Comparison of ENCODE assay signal across 8 mouse cellular contexts in genomic region chr19:46329951-46330350, GRCm38 (mm10). TPM values are rescaled to one million over a fixed set of nuclear protein-coding genes. Genes with fewer than 3 reads are reported as not detected.
A peak's percentile ranks its signal among the peaks of the same experiment; 100 is the strongest.
DNase-seq lines count a peak whose midpoint lies in the region; ATAC-seq lines count a peak whose summit lies in the region.

No protein-coding gene starts in this region.

- no peak overlapping the region for H3K4me3 ChIP-seq in intestine, embryonic 14.5 days (ENCODE audit: low read depth, low read length)
- H3K4me3 ChIP-seq in limb, embryonic 13.5 days = peak overlapping the region; percentile 72
- H3K4me3 ChIP-seq in midbrain, embryonic 14.5 days (replicated peaks; ENCODE audit: low read depth, low read length) = peak overlapping the region; percentile 67; the same call in 1 of the 2 replicates

- peaks cover 20% of the 10 kb centered on the region for H3K27me3 ChIP-seq in intestine, embryonic 14.5 days (replicated peaks; ENCODE audit: control insufficient read depth, insufficient read depth, low read length)
- peaks cover 38% of the 10 kb centered on the region for H3K27me3 ChIP-seq in limb, embryonic 13.5 days
- no peaks in the 10 kb centered on the region for H3K27me3 ChIP-seq in midbrain, embryonic 14.5 days (ENCODE audit: control insufficient read depth, insufficient read depth, low read length)

- peak; percentile 82 for DNase-seq in right cerebral cortex, adult 18-20 months
- no peak for DNase-seq in right cerebral cortex, postnatal 36 days (ENCODE audit: low spot score in 2 of 2)
- DNase-seq in embryo, embryonic 10.5 days (ENCODE audit: low spot score) = peak; percentile 85
- peak; percentile 66 for DNase-seq in gastrocnemius, postnatal 25 days
- peak; percentile 87 for DNase-seq in intestine, embryonic 14.5 days (ENCODE audit: low spot score)
- peak; percentile 86 for DNase-seq in midbrain, embryonic 14.5 days
- peak; percentile 77 to 89 for DNase-seq in spleen, postnatal 10 days (ENCODE audit: low spot score in 2 of 2)

- peak; percentile 29 for ATAC-seq in intestine, embryonic 14.5 days (replicated peaks; ENCODE audit: low FRiP score, low TSS enrichment, low read depth)
- no peak for ATAC-seq in limb, embryonic 13.5 days (ENCODE audit: low FRiP score, low read depth)
- no peak for ATAC-seq in midbrain, embryonic 14.5 days (ENCODE audit: low FRiP score, low TSS enrichment)

- H3K4me2 ChIP-seq in intestine, embryonic 14.5 days (ENCODE audit: low read length) = 0 out of 2 replicates have a peak overlapping the region, but pooled peaks have one; percentile 11
- peak overlapping the region; percentile 99 for H3K4me2 ChIP-seq in limb, embryonic 13.5 days (replicated peaks)
- H3K4me2 ChIP-seq in midbrain, embryonic 14.5 days (ENCODE audit: low read length) = peak overlapping the region; percentile 99

- H3K9ac ChIP-seq in intestine, embryonic 14.5 days (ENCODE audit: low read length) = no peak overlapping the region
- no peak overlapping the region for H3K9ac ChIP-seq in limb, embryonic 13.5 days
- no peak overlapping the region for H3K9ac ChIP-seq in midbrain, embryonic 14.5 days (replicated peaks; ENCODE audit: low read length)

- peaks cover 20% of the 10 kb centered on the region for H3K36me3 ChIP-seq in intestine, embryonic 14.5 days (ENCODE audit: control insufficient read depth, insufficient read depth, low read length)
- peaks cover 21% of the 10 kb centered on the region for H3K36me3 ChIP-seq in limb, embryonic 13.5 days
- peaks cover 28% of the 10 kb centered on the region for H3K36me3 ChIP-seq in midbrain, embryonic 14.5 days (ENCODE audit: control insufficient read depth, insufficient read depth, low read length)

- WGBS in intestine, embryonic 14.5 days = 4% methylated on average over 16 of the region's 16 CpGs
- WGBS in limb, embryonic 13.5 days = 6% methylated on average over 16 of the region's 16 CpGs
- 5% methylated on average over 16 of the region's 16 CpGs for WGBS in midbrain, embryonic 14.5 days

- H3K4me1 ChIP-seq in intestine, embryonic 14.5 days (replicated peaks; ENCODE audit: control insufficient read depth, insufficient read depth, low read length) = peaks cover 22% of the 10 kb centered on the region
- H3K4me1 ChIP-seq in limb, embryonic 13.5 days = peaks cover 32% of the 10 kb centered on the region
- H3K4me1 ChIP-seq in midbrain, embryonic 14.5 days (ENCODE audit: control insufficient read depth, insufficient read depth, low read length) = peaks cover 22% of the 10 kb centered on the region

- H3K27ac ChIP-seq in intestine, embryonic 14.5 days (ENCODE audit: low read depth) = no peak overlapping the region
- H3K27ac ChIP-seq in limb, embryonic 13.5 days = no peak overlapping the region
- no peak overlapping the region for H3K27ac ChIP-seq in midbrain, embryonic 14.5 days (replicated peaks; ENCODE audit: low read depth, low read length)

- H3K9me3 ChIP-seq in intestine, embryonic 14.5 days (ENCODE audit: control insufficient read depth, low read length) = no peaks in the 10 kb centered on the region
- no peaks in the 10 kb centered on the region for H3K9me3 ChIP-seq in limb, embryonic 13.5 days
- no peaks in the 10 kb centered on the region for H3K9me3 ChIP-seq in midbrain, embryonic 14.5 days (ENCODE audit: control insufficient read depth, low read length)

RNA-seq across cellular contexts. Expression of gene Fbxl15, which starts 2.0 kb away (rescaled TPM):
- 1 to 10 TPM; 2.9 TPM for total RNA-seq in gastrocnemius, postnatal 25 days (2021)
- 17.5 and 17.7 TPM in 2 replicates for polyA plus RNA-seq in intestine, embryonic 14.5 days (2014; fragmentation: Nextera tagmentation; extraction: Ambion mirVana)
- polyA plus RNA-seq in limb, embryonic 13.5 days (2015; fragmentation: Nextera tagmentation; extraction: Ambion mirVana) = 14.7 and 15.5 TPM in 2 replicates
- polyA plus RNA-seq in midbrain, embryonic 14.5 days (2014; fragmentation: Nextera tagmentation; extraction: Ambion mirVana) = 45.8 and 53.5 TPM in 2 replicates

RNA-seq across cellular contexts. Expression of gene Psd, which starts 3.0 kb away (rescaled TPM):
- under 1 TPM; 0.28 to 0.54 TPM for total RNA-seq in gastrocnemius, postnatal 25 days (2021)
- polyA plus RNA-seq in intestine, embryonic 14.5 days (2014; fragmentation: Nextera tagmentation; extraction: Ambion mirVana) = 36.4 and 43.9 TPM in 2 replicates
- 4.1 and 4.8 TPM in 2 replicates for polyA plus RNA-seq in limb, embryonic 13.5 days (2015; fragmentation: Nextera tagmentation; extraction: Ambion mirVana)
- 112 and 144 TPM in 2 replicates for polyA plus RNA-seq in midbrain, embryonic 14.5 days (2014; fragmentation: Nextera tagmentation; extraction: Ambion mirVana)

RNA-seq across cellular contexts. Expression of gene Cuedc2, which starts 8.6 kb away (rescaled TPM):
- total RNA-seq in gastrocnemius, postnatal 25 days (2021) = 10 to 100 TPM; 56.1 to 56.5 TPM
- 154 and 176 TPM in 2 replicates for polyA plus RNA-seq in intestine, embryonic 14.5 days (2014; fragmentation: Nextera tagmentation; extraction: Ambion mirVana)
- polyA plus RNA-seq in limb, embryonic 13.5 days (2015; fragmentation: Nextera tagmentation; extraction: Ambion mirVana) = 176 and 177 TPM in 2 replicates
- polyA plus RNA-seq in midbrain, embryonic 14.5 days (2014; fragmentation: Nextera tagmentation; extraction: Ambion mirVana) = 300 and 307 TPM in 2 replicates

RNA-seq across cellular contexts. Expression of gene Mfsd13a, which starts 11.0 kb away (rescaled TPM):
- 1 to 10 TPM; 1.0 to 1.2 TPM for total RNA-seq in gastrocnemius, postnatal 25 days (2021)
- polyA plus RNA-seq in intestine, embryonic 14.5 days (2014; fragmentation: Nextera tagmentation; extraction: Ambion mirVana) = 12.3 and 12.7 TPM in 2 replicates
- polyA plus RNA-seq in limb, embryonic 13.5 days (2015; fragmentation: Nextera tagmentation; extraction: Ambion mirVana) = 3.5 and 4.8 TPM in 2 replicates
- 7.2 and 7.7 TPM in 2 replicates for polyA plus RNA-seq in midbrain, embryonic 14.5 days (2014; fragmentation: Nextera tagmentation; extraction: Ambion mirVana)

RNA-seq across cellular contexts. Expression of gene 2310034G01Rik, which starts 20.2 kb away (rescaled TPM):
- under 1 TPM; 0.33 to 0.38 TPM for total RNA-seq in gastrocnemius, postnatal 25 days (2021)
- 1.7 and 2.0 TPM in 2 replicates for polyA plus RNA-seq in intestine, embryonic 14.5 days (2014; fragmentation: Nextera tagmentation; extraction: Ambion mirVana)
- polyA plus RNA-seq in limb, embryonic 13.5 days (2015; fragmentation: Nextera tagmentation; extraction: Ambion mirVana) = 2.7 TPM in 2 replicates
- polyA plus RNA-seq in midbrain, embryonic 14.5 days (2014; fragmentation: Nextera tagmentation; extraction: Ambion mirVana) = 2.8 and 3.1 TPM in 2 replicates

Comparison
In these comparisons a context has a peak if more than half of its experiments do, and no peak if none do; other contexts are left out.
1. DNase-seq: peak in right cerebral cortex, adult 18-20 months (single experiment), embryo, embryonic 10.5 days (single experiment), gastrocnemius, postnatal 25 days (single experiment), intestine, embryonic 14.5 days (single experiment), midbrain, embryonic 14.5 days (single experiment) and spleen, postnatal 10 days (2 of 2); none in right cerebral cortex, postnatal 36 days (0 of 2).
2. H3K4me2 ChIP-seq: peak in every context shown above with its lines; median percentile 99 in limb, embryonic 13.5 days; 99 in midbrain, embryonic 14.5 days; 11 in intestine, embryonic 14.5 days.